Mouse (Mus musculus) liver, postnatal 0 days (tissue): ENCODE measurements around the gene Slbp.

Experiments
- CTCF ChIP-seq: sonication (generic); IDR thresholded peaks from 2 replicates; pipeline ENCODE4 v1.5.1; 2016; ENCODE audit warnings: antibody characterized with exemption, low read depth
- EP300 ChIP-seq: IDR thresholded peaks from 2 replicates; pipeline ENCODE4 v1.6.1; 2016; ENCODE audit warnings: antibody characterized with exemption, low read depth, mild to moderate bottlenecking

DNA sequence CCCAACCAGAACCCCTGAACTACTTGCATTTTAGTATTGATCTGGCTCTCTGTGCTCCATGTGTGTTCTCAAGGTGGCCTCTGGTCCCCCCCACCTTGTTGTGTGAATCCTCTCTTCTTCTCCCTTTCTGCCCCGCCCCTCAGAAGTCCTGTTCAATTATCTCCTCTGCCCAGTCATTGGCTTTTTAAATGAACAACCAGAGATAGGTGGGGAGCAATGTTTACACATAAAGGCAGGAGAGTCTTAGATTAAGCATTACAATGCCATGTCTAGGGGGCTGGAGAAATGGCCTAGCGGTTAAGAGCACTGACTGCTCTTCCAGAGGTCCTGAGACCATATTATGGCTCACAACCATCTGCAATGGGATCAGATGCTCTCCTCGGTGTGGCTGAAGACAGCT lies 17.0 kb downstream of the Slbp start:
- TF ChIP-seq CTCF (no peak), EP300 (no peak)
